Mouse (Mus musculus) ES-Bruce4 (cell line): ENCODE results near the gene Kdm2b. TPM values are rescaled to one million over a fixed set of nuclear protein-coding genes. Genes with fewer than 3 reads are reported as not detected.

Experiments used
- H3K27ac ChIP-seq: 2 replicates; pipeline ENCODE4 v1.5.1; 2012; ENCODE audit warnings: low read length, inconsistent platforms; ENCODE audit not compliant: insufficient read depth
- H3K27me3 ChIP-seq: 2 replicates; pipeline ENCODE4 v1.6.1; 2012; ENCODE audit warnings: mild to moderate bottlenecking, low read length, inconsistent platforms; ENCODE audit not compliant: control insufficient read depth, poor library complexity, insufficient read depth, severe bottlenecking
- H3K36me3 ChIP-seq: 2 replicates; pipeline ENCODE4 v1.6.1; 2012; ENCODE audit warnings: inconsistent platforms, mild to moderate bottlenecking, low read length, moderate library complexity; ENCODE audit not compliant: control insufficient read depth, poor library complexity, insufficient read depth, severe bottlenecking
- H3K4me1 ChIP-seq: one replicate; pipeline ENCODE4 v1.8.1; 2011; ENCODE audit warnings: low read length; ENCODE audit not compliant: control insufficient read depth, insufficient read depth
- H3K4me3 ChIP-seq: 2 replicates; pipeline ENCODE4 v1.5.1; 2011; ENCODE audit warnings: low read depth, mild to moderate bottlenecking, low read length
- H3K9ac ChIP-seq: 2 replicates; pipeline ENCODE4 v1.6.1; 2012; ENCODE audit warnings: low read depth, mild to moderate bottlenecking, inconsistent platforms; ENCODE audit not compliant: poor library complexity, severe bottlenecking
- H3K9me3 ChIP-seq: replicated peaks from 2 replicates; pipeline ENCODE4 v1.6.1; 2012; ENCODE audit warnings: mild to moderate bottlenecking, low read length, inconsistent platforms; ENCODE audit not compliant: control insufficient read depth, poor library complexity, insufficient read depth, severe bottlenecking
- CTCF ChIP-seq: IDR thresholded peaks from one replicate; pipeline ENCODE4 v1.8.1; 2011; ENCODE audit warnings: low read depth, low read length
- EP300 ChIP-seq: IDR thresholded peaks from 2 replicates; pipeline ENCODE4 v1.6.1; 2011; ENCODE audit warnings: low read depth, low read length; ENCODE audit not compliant: insufficient read depth
- POLR2A ChIP-seq: IDR thresholded peaks from one replicate; pipeline ENCODE4 v1.8.1; 2011; ENCODE audit warnings: low read length; ENCODE audit not compliant: insufficient read depth
- polyA plus RNA-seq: library from polyadenylated mRNA; stranded (reverse); fragments of >200 nt; gene quantifications from 2 replicates; pipeline ENCODE4 v1.2.4, GENCODE M21; 2011; ENCODE audit warnings: low read depth; ENCODE audit not compliant: missing spikeins, insufficient read depth, insufficient read length

Kdm2b gene
- polyA plus RNA-seq, 1 experiment: 56.8 TPM

DNA sequence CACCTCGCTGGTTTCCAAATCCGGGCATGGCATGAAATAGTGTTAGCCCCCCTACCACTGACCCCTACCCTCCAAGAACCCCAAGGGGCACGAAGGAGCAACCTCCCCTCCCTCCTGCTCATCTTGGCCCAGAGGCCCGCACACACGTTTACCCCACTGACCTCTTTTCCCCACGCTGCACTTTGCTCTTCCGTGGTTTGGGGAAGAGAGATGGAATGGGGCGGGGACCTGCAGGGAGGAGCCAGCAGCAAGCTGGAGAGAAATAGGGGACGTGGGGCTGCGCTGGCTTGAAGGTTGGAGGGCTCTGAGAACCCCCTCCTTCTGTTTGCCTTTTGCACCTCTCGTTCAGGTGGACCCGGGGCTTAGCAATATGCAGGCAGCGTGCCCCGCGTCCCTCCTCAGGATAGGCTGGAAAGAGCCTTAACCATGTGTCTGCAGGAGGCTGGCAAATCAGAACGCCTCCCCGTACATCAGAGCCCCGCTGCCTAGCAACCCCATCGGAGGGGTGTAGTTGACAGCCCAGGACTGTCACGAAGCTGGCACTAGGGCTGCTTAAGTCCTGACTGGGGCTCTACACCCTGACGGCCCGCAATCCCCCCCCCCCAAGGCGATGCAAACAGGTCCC, 39.2 kb downstream of the Kdm2b start:
- H3K4me3 ChIP-seq: no peak overlapping the region
- TF ChIP-seq EP300 (no peak), POLR2A (no peak), CTCF (no peak)
- no peak overlapping the region for H3K9ac ChIP-seq
- H3K36me3 ChIP-seq: no peaks in the 10 kb centered on the region
- no peak overlapping the region for H3K27ac ChIP-seq
- no peaks in the 10 kb centered on the region for H3K27me3 ChIP-seq
- peaks cover 2% of the 10 kb centered on the region for H3K4me1 ChIP-seq
- H3K9me3 ChIP-seq: no peaks in the 10 kb centered on the region

GRCm38 (mm10) chr5:122949101-122949500, 40.5 kb downstream of the Kdm2b start:
- no peak for TF ChIP-seq POLR2A
- TF ChIP-seq CTCF: no peak
- TF ChIP-seq EP300: no peak
- Histone ChIP-seq H3K4me3 (no peak overlapping the region), H3K9me3 (no peaks in the 10 kb centered on the region), H3K27me3 (no peaks in the 10 kb centered on the region), H3K4me1 (peaks cover 2% of the 10 kb centered on the region), H3K9ac (no peak overlapping the region), H3K27ac (no peak overlapping the region), H3K36me3 (no peaks in the 10 kb centered on the region)

DNA sequence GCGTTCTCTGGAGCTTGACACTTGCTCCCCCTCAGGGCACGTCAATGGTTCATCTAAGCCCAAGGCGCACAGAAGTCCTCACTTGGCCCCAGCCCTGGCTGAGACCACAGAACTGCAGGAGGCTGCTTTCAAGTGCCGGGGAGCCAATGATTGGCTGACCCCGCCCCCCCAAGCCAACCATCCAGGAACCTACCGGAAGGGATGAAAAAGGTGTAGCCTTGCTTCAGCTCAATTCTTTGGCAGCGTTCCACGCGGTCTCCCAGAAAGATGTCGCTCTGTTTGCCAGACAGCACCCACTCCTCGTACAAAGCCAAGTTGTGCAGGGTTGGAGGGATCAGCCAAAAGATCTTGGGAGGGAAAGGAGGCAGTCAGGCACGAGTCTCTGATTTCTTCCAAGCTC, 42.1 kb downstream of the Kdm2b start:
- Histone ChIP-seq H3K9ac (no peak overlapping the region), H3K36me3 (no peaks in the 10 kb centered on the region), H3K27ac (no peak overlapping the region), H3K4me1 (peaks cover 2% of the 10 kb centered on the region), H3K4me3 (peak overlapping the region; percentile 52), H3K9me3 (no peaks in the 10 kb centered on the region), H3K27me3 (no peaks in the 10 kb centered on the region)
- TF ChIP-seq CTCF (no peak), POLR2A (peak; percentile 13), EP300 (no peak)

DNA sequence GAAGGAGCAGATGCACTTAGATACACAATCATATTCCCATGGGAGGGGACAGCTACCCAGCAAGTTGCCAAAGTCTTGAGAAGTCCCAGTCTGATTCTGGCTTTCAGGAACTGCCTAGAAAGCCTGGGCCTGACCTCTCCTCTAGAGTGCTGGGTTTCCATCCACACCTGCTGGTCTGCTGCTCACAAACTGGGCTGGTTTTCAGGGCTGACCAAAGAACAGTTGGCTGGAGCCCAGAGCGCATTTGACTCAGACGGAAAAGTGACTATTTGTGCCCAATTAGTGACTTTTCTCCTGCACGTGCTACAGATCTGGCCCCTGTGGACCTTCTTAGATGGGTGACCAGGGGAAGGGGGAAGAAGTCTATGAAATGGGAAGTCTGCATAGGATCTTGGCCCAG, 50.9 kb downstream of the Kdm2b start:
- Histone ChIP-seq H3K27me3 (no peaks in the 10 kb centered on the region), H3K27ac (no peak overlapping the region), H3K4me3 (no peak overlapping the region), H3K9ac (no peak overlapping the region), H3K36me3 (peaks cover 6% of the 10 kb centered on the region; the same call in 1 of the 2 replicates), H3K9me3 (no peaks in the 10 kb centered on the region), H3K4me1 (peaks cover 2% of the 10 kb centered on the region)
- TF ChIP-seq POLR2A (no peak), CTCF (no peak), EP300 (no peak)

DNA sequence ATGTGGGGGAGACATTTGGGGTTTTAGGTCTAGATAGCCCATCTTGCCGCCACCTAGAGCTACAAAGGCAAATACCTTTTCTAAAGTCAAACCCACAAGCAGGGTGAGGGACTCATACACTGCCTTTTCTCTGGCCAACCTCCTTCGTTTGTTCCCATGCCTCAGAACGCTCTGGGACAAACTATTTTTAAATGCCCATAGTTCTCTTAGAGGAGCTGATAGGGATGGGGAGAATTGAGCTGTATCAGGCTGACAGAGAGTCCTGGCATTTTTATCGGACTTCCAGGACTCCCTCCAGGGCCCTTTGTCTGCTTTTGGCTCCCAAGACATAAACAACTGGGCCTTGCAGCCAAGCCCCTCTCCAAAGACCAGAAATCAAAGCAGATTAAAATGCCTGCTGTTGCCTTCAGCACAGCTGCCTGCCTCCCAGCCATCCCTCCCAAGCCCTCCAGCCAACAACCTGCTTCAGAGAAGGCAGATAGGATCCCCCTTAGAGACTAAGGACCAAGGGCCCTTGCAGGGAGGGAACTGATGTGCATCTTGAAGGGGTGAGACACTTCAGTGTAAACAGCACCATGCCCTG, 51.6 kb downstream of the Kdm2b start:
- H3K9ac ChIP-seq: 0 out of 2 replicates have a peak overlapping the region, but pooled peaks have one; percentile 38
- no peaks in the 10 kb centered on the region for H3K9me3 ChIP-seq
- no peak overlapping the region for H3K27ac ChIP-seq
- TF ChIP-seq EP300 (no peak), CTCF (no peak), POLR2A (no peak)
- H3K36me3 ChIP-seq: peaks cover 6% of the 10 kb centered on the region; the same call in 1 of the 2 replicates
- H3K27me3 ChIP-seq: no peaks in the 10 kb centered on the region
- no peak overlapping the region for H3K4me3 ChIP-seq
- peaks cover 2% of the 10 kb centered on the region for H3K4me1 ChIP-seq

- Histone ChIP-seq H3K9ac (no peak overlapping the region), H3K9me3 (no peaks in the 10 kb centered on the region), H3K27ac (no peak overlapping the region), H3K36me3 (peaks cover 16% of the 10 kb centered on the region), H3K27me3 (no peaks in the 10 kb centered on the region), H3K4me1 (peaks cover 2% of the 10 kb centered on the region), H3K4me3 (no peak overlapping the region)
- no peak for TF ChIP-seq POLR2A
- TF ChIP-seq CTCF: no peak
- no peak for TF ChIP-seq EP300
Measured at GRCm38 (mm10) chr5:122937031-122937430, 52.6 kb downstream of the Kdm2b start.
